Mouse (Mus musculus) liver, embryonic 13.5 days (tissue): ENCODE data around the gene Slc16a8. TPM values are rescaled to one million over a fixed set of nuclear protein-coding genes. Genes with fewer than 3 reads are reported as not detected.

Experiments
- ATAC-seq: fragments of 200-750 bp; cut with Nextera tagmentation; 2 replicates; pipeline ENCODE4 v1.8.0; 2017; ENCODE audit warnings: low read depth, mild to moderate bottlenecking, moderate number of reproducible peaks, moderate library complexity
- DNase-seq: peaks from one replicate; pipeline ENCODE4 v3.0.0; 2022
- H3K27ac ChIP-seq: fragments of 300-500 bp; sonication (generic); 2 replicates; pipeline ENCODE4 v1.5.1; 2015; ENCODE audit warnings: moderate library complexity, mild to moderate bottlenecking, inconsistent platforms
- H3K27me3 ChIP-seq: fragments of 300-500 bp; sonication (generic); 2 replicates; pipeline ENCODE4 v1.6.1; 2015; ENCODE audit warnings: mild to moderate bottlenecking, inconsistent platforms
- H3K36me3 ChIP-seq: fragments of 300-500 bp; sonication (generic); 2 replicates; pipeline ENCODE4 v1.6.1; 2015; ENCODE audit warnings: mild to moderate bottlenecking, inconsistent platforms
- H3K4me1 ChIP-seq: fragments of 300-500 bp; sonication (generic); replicated peaks from 2 replicates; pipeline ENCODE4 v1.6.1; 2015; ENCODE audit warnings: inconsistent platforms
- H3K4me2 ChIP-seq: fragments of 300-500 bp; sonication (generic); 2 replicates; pipeline ENCODE4 v1.6.1; 2015; ENCODE audit warnings: inconsistent platforms, mild to moderate bottlenecking, moderate library complexity
- H3K4me3 ChIP-seq: fragments of 300-500 bp; sonication (generic); replicated peaks from 2 replicates; pipeline ENCODE4 v1.5.1; 2015; ENCODE audit warnings: mild to moderate bottlenecking, inconsistent platforms
- H3K9ac ChIP-seq: fragments of 300-500 bp; sonication (generic); 2 replicates; pipeline ENCODE4 v1.6.1; 2015; ENCODE audit warnings: mild to moderate bottlenecking, inconsistent platforms
- H3K9me3 ChIP-seq: fragments of 300-500 bp; sonication (generic); replicated peaks from 2 replicates; pipeline ENCODE4 v1.6.1; 2016; ENCODE audit warnings: inconsistent platforms
- WGBS: fragments of 180-500 bp; shearing (Covaris S2); methylation state at CpG from one replicate; pipeline ENCODE4 v1.1.7; 2015; ENCODE audit not compliant: insufficient replicate concordance; 5-methylcytosine and 5-hydroxymethylcytosine counted together
- polyA plus RNA-seq: library from polyadenylated mRNA; unstranded; fragments of >200 nt; fragmentation: Nextera tagmentation; extraction: Ambion mirVana; gene quantifications from 2 replicates; pipeline ENCODE4 v1.2.1, GENCODE M21; 2015

Slc16a8 gene
- polyA plus RNA-seq, 1 experiment from 2014 or later = not detected

DNA sequence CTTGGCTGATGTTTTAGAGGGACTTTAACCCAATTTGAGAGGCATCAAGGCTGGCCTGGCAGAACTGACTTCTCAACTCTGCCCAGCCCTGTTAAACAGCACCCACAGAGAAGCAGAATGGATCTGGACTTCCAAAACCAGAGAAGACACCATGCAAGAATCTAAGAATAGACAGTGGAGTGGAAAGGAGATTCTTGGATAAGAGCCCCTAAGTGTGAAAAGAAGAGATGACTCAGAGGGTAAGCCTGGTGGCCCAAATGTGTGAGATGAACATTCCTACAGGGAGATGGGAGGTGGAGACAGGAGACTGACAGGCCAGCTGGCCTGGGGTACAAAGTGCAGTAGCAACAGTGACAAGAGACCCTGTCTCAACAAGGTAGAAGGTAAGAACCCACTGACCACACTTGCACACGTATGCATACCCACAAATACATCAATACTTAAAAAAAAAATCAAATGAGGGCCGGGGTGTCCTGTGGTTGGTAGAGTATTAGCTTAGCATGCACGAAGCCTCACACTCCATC is 8.3 kb upstream of the Slc16a8 start:
- Histone ChIP-seq H3K4me1 (peaks cover 14% of the 10 kb centered on the region), H3K4me3 (no peak overlapping the region), H3K36me3 (no peaks in the 10 kb centered on the region), H3K9me3 (no peaks in the 10 kb centered on the region), H3K27ac (no peak overlapping the region), H3K27me3 (peaks cover 92% of the 10 kb centered on the region), H3K9ac (no peak overlapping the region), H3K4me2 (no peak overlapping the region)
- no peak for ATAC-seq
- DNase-seq = no peak
- 64% methylated on average over 3 of the region's 3 CpGs for WGBS

DNA sequence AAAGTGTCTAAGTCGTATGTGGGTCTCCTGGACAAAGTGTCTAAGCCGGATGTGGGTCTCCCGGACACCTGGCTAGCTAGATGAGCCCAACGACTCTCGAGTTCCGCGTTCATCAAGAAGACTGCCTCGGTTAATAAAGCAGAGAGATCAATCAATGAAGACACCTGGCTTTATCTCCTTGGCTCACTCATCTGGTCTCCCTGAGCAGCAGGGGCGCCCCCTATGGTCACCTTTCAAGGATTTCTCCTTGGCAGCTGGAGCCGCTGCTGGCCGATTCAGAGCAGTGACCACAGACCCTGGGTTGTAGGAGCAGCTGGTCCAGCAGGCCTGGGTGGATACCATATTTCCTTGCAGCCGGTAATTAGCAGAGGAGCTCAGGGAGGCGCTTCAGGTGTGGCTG is 7.8 kb upstream of the Slc16a8 start:
- 17% methylated on average over 13 of the region's 13 CpGs for WGBS
- Histone ChIP-seq H3K36me3 (no peaks in the 10 kb centered on the region), H3K4me3 (no peak overlapping the region), H3K27me3 (peaks cover 89% of the 10 kb centered on the region), H3K4me2 (no peak overlapping the region), H3K27ac (no peak overlapping the region), H3K9ac (no peak overlapping the region), H3K9me3 (no peaks in the 10 kb centered on the region), H3K4me1 (peaks cover 14% of the 10 kb centered on the region)
- no peak for DNase-seq
- no peak for ATAC-seq

DNA sequence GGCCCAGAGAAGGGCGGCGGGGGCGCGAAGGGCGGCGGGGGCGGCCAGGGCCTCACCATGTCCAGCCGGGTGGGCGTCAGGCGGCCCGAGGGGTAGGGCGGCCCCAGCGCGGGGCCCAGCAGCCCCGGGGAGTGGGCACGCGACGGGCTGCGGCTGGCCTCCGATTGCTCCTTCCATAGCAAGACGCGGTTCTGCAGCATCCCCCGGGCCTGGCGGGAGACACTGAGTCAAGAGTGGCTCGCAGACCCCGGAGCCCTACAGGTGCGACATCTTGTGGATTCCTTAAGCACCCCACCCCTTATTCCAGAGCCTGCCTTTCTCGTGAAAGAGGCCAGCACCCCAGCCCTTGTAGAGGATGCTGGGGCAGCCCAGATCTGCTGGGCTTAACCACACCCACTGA is 7.2 kb upstream of the Slc16a8 start:
- peak overlapping the region; percentile 54 for H3K4me3 ChIP-seq
- H3K4me1 ChIP-seq = peaks cover 14% of the 10 kb centered on the region
- DNase-seq (no peak), ATAC-seq (no peak)
- peak overlapping the region; percentile 72 for H3K4me2 ChIP-seq
- no peak overlapping the region for H3K27ac ChIP-seq
- H3K9ac ChIP-seq = peak overlapping the region; percentile 39; the same call in 1 of the 2 replicates
- under 1% methylated on average over 28 of the region's 28 CpGs for WGBS
- no peaks in the 10 kb centered on the region for H3K9me3 ChIP-seq
- H3K27me3 ChIP-seq = peaks cover 83% of the 10 kb centered on the region
- H3K36me3 ChIP-seq = no peaks in the 10 kb centered on the region

DNA sequence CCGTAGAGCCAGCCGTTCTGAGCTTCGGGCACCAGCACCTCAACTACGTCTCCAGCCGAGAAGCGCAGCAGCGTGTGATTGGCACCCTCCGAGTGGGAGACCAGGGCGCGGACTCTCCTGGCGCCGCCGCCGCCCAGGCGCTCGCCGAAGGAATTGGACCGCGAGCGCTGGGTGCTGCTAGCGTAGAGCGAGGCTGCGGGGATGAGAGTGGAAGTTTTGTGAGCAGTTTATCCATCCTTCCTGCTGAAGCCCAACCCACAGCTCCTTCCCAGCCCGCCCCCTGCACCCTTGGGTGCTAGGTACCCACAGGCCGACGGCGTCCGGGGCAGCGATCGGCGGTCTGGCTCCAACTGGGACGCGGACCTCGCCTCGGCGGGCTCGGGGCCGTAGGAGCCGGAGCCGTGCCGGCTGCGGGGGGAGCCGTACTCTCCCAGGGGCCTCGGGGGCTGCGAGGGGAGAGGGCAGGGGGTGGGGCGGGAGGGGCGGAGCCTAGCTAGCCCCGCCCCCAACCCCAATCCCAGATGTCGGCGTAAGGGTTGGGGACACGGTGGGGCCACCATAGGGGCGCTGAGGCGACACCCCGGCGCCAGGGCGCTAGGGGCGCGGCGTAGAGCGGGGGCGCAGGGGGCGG is 6.6 kb upstream of the Slc16a8 start:
- peak; percentile 44; the same call in 1 of the 2 replicates for ATAC-seq
- DNase-seq = no peak
- Histone ChIP-seq H3K36me3 (no peaks in the 10 kb centered on the region), H3K9ac (peak overlapping the region; percentile 39; the same call in 1 of the 2 replicates), H3K9me3 (no peaks in the 10 kb centered on the region), H3K4me1 (peaks cover 14% of the 10 kb centered on the region), H3K27ac (no peak overlapping the region), H3K27me3 (peaks cover 79% of the 10 kb centered on the region), H3K4me3 (peak overlapping the region; percentile 54), H3K4me2 (peak overlapping the region; percentile 72)
- WGBS = 2% methylated on average over 56 of the region's 62 CpGs

DNA sequence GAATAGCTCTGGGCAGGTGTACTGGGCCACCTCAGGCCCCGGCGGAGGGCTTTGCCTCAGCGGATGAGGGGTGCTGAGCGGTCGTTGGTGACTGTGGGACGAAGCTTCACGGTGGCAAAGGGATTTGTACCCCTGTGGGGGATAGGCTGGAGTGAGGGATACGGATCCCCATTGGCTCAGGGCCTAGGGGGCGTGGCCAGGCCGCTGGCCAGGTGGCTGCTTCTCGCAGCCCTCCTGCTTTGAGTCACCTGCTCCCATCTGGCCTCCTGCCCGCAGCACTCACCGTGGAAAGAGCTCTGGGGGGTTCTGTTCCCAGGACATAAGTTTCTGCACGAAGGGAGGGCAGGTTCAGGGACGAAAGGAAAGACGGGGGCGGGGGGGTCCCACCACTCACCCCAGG is 4.0 kb upstream of the Slc16a8 start:
- DNase-seq (no peak), ATAC-seq (no peak)
- no peaks in the 10 kb centered on the region for H3K9me3 ChIP-seq
- peaks cover 81% of the 10 kb centered on the region for H3K27me3 ChIP-seq
- peaks cover 14% of the 10 kb centered on the region for H3K4me1 ChIP-seq
- no peaks in the 10 kb centered on the region for H3K36me3 ChIP-seq
- H3K9ac ChIP-seq = no peak overlapping the region
- H3K27ac ChIP-seq = no peak overlapping the region
- no peak overlapping the region for H3K4me2 ChIP-seq
- H3K4me3 ChIP-seq = no peak overlapping the region
- 20% methylated on average over 17 of the region's 17 CpGs for WGBS

DNA sequence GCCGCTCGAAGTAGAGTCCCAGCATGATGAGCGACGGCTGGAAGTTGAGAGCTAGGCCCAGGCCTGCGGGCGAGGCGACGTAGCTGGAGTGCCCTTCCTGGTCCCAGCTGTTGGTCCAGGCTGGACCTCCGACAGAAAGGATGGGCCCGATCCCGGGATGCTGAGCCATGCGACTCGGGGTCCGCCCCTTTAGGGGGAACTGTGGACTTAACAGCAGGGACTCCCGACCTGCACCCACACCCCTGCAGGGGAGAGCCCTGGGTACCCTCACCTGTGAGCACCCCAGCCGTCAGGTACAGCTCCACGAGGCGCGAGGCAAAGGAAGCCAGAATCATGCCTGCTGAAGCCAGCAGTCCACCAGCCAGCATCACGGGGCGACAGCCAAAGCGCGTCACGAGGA is 2.0 kb downstream of the Slc16a8 start:
- H3K9me3 ChIP-seq = no peaks in the 10 kb centered on the region
- H3K4me1 ChIP-seq = peaks cover 9% of the 10 kb centered on the region; the same call in 1 of the 2 replicates
- H3K4me2 ChIP-seq = peak overlapping the region; percentile 42
- peaks cover 57% of the 10 kb centered on the region for H3K27me3 ChIP-seq
- WGBS = 28% methylated on average over 24 of the region's 24 CpGs
- no peak for DNase-seq
- no peak overlapping the region for H3K27ac ChIP-seq
- ATAC-seq = no peak
- peak overlapping the region; percentile 34 for H3K4me3 ChIP-seq
- peaks cover 8% of the 10 kb centered on the region for H3K36me3 ChIP-seq
- H3K9ac ChIP-seq = no peak overlapping the region

DNA sequence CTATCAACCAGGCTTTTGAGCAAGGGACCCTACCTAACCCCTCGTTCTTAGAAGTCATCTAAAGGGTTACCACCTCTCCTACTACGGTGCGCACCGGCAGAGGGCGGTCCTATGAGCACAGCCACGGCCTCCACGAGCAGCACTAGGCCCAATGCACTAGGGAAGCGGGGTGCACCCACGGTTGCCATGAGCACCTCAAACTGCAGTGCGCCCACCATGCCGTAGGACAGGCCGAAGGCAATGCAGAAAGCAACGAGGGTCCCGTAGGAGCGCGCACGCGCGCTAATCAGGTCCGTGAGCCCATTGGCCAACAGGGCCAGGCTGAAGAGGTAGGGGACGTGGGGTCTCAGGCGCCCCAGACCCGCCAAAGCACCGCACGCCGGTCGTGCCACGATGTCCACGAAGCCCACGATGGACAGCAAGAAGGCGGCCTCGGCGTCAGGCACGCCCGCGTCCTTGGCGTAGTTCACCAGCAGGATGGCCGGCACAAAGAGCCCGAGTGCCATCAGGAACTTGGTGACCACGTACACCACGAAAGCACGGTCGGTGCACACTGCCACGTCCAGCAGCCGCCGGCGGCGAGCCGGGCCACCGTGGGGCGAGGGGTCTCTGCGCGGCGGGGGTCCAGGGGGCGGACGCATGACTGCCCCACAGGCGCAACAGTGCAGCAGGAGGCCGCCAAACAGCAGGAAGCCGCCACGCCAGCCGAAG is 2.6 kb downstream of the Slc16a8 start:
- H3K9me3 ChIP-seq = no peaks in the 10 kb centered on the region
- H3K4me2 ChIP-seq = peak overlapping the region; percentile 42
- no peak overlapping the region for H3K27ac ChIP-seq
- WGBS = 4% methylated on average over 61 of the region's 61 CpGs
- no peak overlapping the region for H3K9ac ChIP-seq
- DNase-seq = no peak
- peaks cover 9% of the 10 kb centered on the region; the same call in 1 of the 2 replicates for H3K4me1 ChIP-seq
- peaks cover 11% of the 10 kb centered on the region for H3K36me3 ChIP-seq
- H3K4me3 ChIP-seq = peak overlapping the region; percentile 34
- peaks cover 57% of the 10 kb centered on the region for H3K27me3 ChIP-seq
- ATAC-seq = peak; percentile 40; the same call in 1 of the 2 replicates

DNA sequence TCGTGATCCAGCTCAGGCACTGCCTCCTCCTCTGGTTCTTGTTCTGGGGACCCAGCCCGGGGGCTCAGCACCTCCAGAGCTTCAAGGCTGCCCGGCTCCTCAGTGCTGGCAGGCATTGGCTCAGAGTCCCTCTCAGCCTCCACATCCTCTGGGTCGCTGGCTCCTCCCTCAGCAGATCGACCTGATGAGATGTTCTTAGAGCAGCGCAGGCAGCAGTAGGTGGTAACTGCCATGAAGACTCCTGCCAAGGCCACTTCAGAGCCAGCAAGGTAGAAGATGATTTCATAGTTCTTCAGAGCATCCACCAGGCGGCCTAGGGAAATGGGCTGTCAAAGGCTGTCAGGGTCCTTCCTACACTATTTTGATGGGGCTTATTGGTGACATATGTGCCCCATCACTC is 3.4 kb downstream of the Slc16a8 start:
- Histone ChIP-seq H3K27ac (no peak overlapping the region), H3K4me3 (no peak overlapping the region), H3K9me3 (no peaks in the 10 kb centered on the region), H3K27me3 (peaks cover 57% of the 10 kb centered on the region), H3K4me2 (no peak overlapping the region), H3K9ac (no peak overlapping the region), H3K36me3 (peaks cover 18% of the 10 kb centered on the region), H3K4me1 (peaks cover 9% of the 10 kb centered on the region; the same call in 1 of the 2 replicates)
- WGBS = 36% methylated on average over 7 of the region's 7 CpGs
- DNase-seq (no peak), ATAC-seq (no peak)

DNA sequence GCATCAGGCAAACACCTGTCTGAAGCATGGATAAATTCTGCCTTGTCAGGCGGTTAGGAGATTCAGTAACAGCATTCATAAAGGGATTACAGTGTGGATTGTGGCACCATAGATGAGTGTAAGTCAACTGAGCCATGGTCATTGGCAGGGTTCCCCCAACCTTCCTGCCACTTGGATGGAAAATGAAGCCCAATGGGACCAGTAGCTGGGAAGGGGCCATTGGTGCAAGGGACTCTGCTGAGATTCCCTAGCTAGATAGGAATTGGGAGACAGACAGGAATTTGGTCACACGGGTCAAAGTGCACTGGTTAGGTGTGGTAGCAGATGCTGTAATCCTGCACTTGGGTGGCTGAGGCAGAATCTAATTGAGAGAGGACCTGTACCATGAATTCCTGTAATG is 4.3 kb downstream of the Slc16a8 start:
- Histone ChIP-seq H3K4me2 (no peak overlapping the region), H3K9ac (no peak overlapping the region), H3K9me3 (no peaks in the 10 kb centered on the region), H3K27me3 (peaks cover 51% of the 10 kb centered on the region), H3K36me3 (peaks cover 28% of the 10 kb centered on the region), H3K4me1 (peaks cover 9% of the 10 kb centered on the region; the same call in 1 of the 2 replicates), H3K27ac (no peak overlapping the region), H3K4me3 (no peak overlapping the region)
- WGBS = 55% methylated on average over 2 of the region's 2 CpGs
- ATAC-seq = no peak
- DNase-seq = no peak

DNA sequence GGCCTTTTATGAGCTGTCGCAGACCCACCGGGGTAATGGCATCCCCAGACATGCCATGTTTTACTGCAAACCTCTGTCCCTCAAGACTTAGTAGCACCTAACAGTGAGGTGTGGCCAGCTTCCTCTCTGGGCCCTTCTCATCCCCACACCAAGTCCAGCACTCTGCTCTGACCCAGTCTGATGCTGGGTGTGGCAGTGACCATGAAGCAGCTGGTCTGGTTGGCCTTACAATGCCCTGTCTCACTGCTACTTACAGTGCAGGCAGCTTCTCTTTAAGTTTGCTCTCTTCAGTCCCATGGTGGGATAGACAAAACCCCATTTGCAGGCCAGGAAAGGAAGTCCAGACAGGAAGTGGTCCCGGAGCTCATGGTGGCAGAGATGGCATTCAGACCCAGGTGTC is 9.2 kb downstream of the Slc16a8 start:
- H3K9me3 ChIP-seq = no peaks in the 10 kb centered on the region
- H3K4me2 ChIP-seq = no peak overlapping the region
- no peak for ATAC-seq
- 0 out of 2 replicates have a peak, but pooled peaks cover 4% of the 10 kb centered on the region for H3K27me3 ChIP-seq
- 70% methylated on average over 3 of the region's 3 CpGs for WGBS
- no peak overlapping the region for H3K27ac ChIP-seq
- no peak for DNase-seq
- no peak overlapping the region for H3K4me3 ChIP-seq
- peaks cover 3% of the 10 kb centered on the region; the same call in 1 of the 2 replicates for H3K4me1 ChIP-seq
- H3K9ac ChIP-seq = no peak overlapping the region
- peaks cover 60% of the 10 kb centered on the region for H3K36me3 ChIP-seq

DNA sequence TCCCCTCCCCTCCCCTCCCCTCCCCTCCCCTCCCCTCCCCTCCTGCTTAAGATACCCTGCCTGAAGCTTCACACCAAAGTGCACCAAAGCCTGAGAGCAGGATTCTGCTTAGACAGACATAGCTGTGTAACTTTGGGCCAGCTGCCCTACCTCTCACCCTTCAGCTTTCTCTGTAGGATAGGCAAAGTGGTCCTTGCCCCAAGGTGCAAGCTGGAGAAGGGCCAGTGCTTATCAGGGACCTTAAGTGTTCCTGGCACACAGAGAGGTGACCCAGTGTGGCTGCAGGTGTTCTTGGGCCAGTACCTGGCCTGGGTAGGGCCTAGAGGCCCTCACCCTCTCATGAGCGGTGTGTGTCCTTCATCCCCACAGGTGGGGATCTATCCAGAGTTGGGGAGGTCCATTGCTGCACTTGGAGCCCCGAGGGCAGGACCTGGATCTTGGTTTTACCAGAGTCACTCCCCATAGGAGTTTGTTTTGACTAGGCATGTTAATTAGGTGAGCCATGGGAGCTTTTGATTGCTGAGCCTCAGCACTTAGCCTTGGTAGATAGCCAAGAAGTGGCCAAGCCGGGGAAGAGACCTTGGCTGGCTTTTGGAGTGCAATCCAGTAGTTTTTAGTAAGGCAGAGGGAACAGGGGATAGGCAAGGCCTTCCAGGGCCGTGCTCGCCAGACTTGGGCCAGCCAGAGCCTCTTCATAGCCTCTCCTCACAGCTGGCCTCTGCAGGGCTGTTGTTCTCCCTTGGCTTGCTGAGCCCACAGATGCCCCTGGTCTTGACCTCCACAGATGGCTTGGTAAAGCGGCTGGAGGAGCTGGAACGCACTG is 10.3 kb downstream of the Slc16a8 start:
- Histone ChIP-seq H3K27me3 (no peaks in the 10 kb centered on the region), H3K4me1 (peaks cover 3% of the 10 kb centered on the region; the same call in 1 of the 2 replicates), H3K9ac (no peak overlapping the region), H3K27ac (no peak overlapping the region), H3K36me3 (peaks cover 68% of the 10 kb centered on the region), H3K9me3 (no peaks in the 10 kb centered on the region), H3K4me3 (no peak overlapping the region), H3K4me2 (no peak overlapping the region)
- no peak for ATAC-seq
- no peak for DNase-seq
- WGBS = 76% methylated on average over 7 of the region's 7 CpGs
